Mouse (Mus musculus): ENCODE measurements around the gene Pex14. TPM values are rescaled to one million over a fixed set of nuclear protein-coding genes. Genes with fewer than 3 reads are reported as not detected.

Gene Pex14
- total and polyA plus RNA-seq, 3 experiments, result 20.1 to 23.7 (median 21.2) TPM

DNA sequence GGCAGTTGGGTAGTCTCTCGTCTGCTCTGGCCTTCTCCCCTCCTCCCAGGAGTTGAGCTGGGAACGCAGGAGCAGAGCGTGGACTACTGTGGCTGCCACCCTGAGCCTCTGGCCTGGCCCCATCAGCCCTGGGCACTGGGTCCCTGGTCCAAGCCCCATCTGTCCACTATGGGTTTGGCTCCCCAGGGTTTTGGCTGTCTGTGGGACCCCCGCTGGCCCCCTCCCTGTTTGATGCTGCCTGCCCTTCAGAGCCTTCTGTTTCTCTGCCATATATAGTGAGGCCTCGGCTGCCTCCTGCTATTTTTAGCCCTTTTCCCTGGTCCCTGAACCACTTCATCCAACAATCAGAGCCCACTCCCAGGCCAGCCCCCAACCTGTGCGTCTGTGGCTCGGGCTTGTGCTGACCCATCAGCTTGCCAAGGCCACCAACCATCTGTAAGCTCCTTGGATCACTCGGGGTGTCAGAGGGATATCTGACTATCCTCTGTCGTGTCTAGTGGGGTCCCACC is 168.9 kb downstream of the Pex14 start:
- Histone ChIP-seq H3K9ac (ENCODE audit: low read depth, low read length) (no peak overlapping the region), H3K4me3 (no peak overlapping the region), H3K27me3 (ENCODE audit: control insufficient read depth, insufficient read depth, low read length) (no peaks in the 10 kb centered on the region), H3K36me3 (ENCODE audit: control insufficient read depth, insufficient read depth, low read length) (no peaks in the 10 kb centered on the region), H3K79me2 (replicated peaks; ENCODE audit: control insufficient read depth, insufficient read depth, low read length) (0 out of 2 replicates have a peak, but pooled peaks cover 1% of the 10 kb centered on the region), H3K27ac (no peak overlapping the region; the same call in 1 of the 2 replicates), H3K4me1 (ENCODE audit: control insufficient read depth, insufficient read depth, low read length) (peaks cover 21% of the 10 kb centered on the region)
- WGBS, result 56% methylated on average over 9 of the region's 9 CpGs
- TF ChIP-seq EP300 (IDR thresholded peaks at IDR 0.05; ENCODE audit: insufficient read depth, low read depth, low read length), result no peak
- no peak for TF ChIP-seq CTCF (IDR thresholded peaks at IDR 0.05)
- TF ChIP-seq POLR2A (IDR thresholded peaks at IDR 0.05; ENCODE audit: insufficient read depth, low read depth, low read length), result no peak
- no peak for DNase-seq
- intact Hi-C loops (cut with DNase I), result no loop called here

GRCm38 (mm10) chr4:148928876-148929275 is 170.8 kb downstream of the Pex14 start:
- Histone ChIP-seq H3K9ac (ENCODE audit: low read depth, low read length) (no peak overlapping the region), H3K27ac (no peak overlapping the region), H3K79me2 (replicated peaks; ENCODE audit: control insufficient read depth, insufficient read depth, low read length) (0 out of 2 replicates have a peak, but pooled peaks cover 1% of the 10 kb centered on the region), H3K4me3 (no peak overlapping the region), H3K4me1 (ENCODE audit: control insufficient read depth, insufficient read depth, low read length) (peaks cover 23% of the 10 kb centered on the region), H3K36me3 (ENCODE audit: control insufficient read depth, insufficient read depth, low read length) (no peaks in the 10 kb centered on the region), H3K27me3 (ENCODE audit: control insufficient read depth, insufficient read depth, low read length) (no peaks in the 10 kb centered on the region)
- DNase-seq, result no peak
- intact Hi-C loops (cut with DNase I), result no loop called here
- no peak for TF ChIP-seq EP300 (IDR thresholded peaks at IDR 0.05; ENCODE audit: insufficient read depth, low read depth, low read length)
- TF ChIP-seq POLR2A (IDR thresholded peaks at IDR 0.05; ENCODE audit: insufficient read depth, low read depth, low read length), result no peak
- WGBS, result 91% methylated on average over 16 of the region's 16 CpGs

GRCm38 (mm10) chr4:148928316-148928715 is 171.4 kb downstream of the Pex14 start:
- Histone ChIP-seq H3K4me3 (no peak overlapping the region), H3K36me3 (ENCODE audit: control insufficient read depth, insufficient read depth, low read length) (no peaks in the 10 kb centered on the region), H3K4me1 (ENCODE audit: control insufficient read depth, insufficient read depth, low read length) (peaks cover 23% of the 10 kb centered on the region), H3K27ac (no peak overlapping the region), H3K79me2 (replicated peaks; ENCODE audit: control insufficient read depth, insufficient read depth, low read length) (0 out of 2 replicates have a peak, but pooled peaks cover 1% of the 10 kb centered on the region), H3K27me3 (ENCODE audit: control insufficient read depth, insufficient read depth, low read length) (no peaks in the 10 kb centered on the region), H3K9ac (ENCODE audit: low read depth, low read length) (peak overlapping the region; percentile 15; the same call in 1 of the 2 replicates)
- DNase-seq, result peak in 1 of 2 experiments; percentile 60
- TF ChIP-seq CTCF (IDR thresholded peaks at IDR 0.05), result no peak
- TF ChIP-seq EP300 (IDR thresholded peaks at IDR 0.05; ENCODE audit: insufficient read depth, low read depth, low read length), result 0 out of 2 replicates have a peak, but pooled peaks have one; percentile 35
- intact Hi-C loops (cut with DNase I), result no loop called here
- 12% methylated on average over 9 of the region's 9 CpGs for WGBS

DNA sequence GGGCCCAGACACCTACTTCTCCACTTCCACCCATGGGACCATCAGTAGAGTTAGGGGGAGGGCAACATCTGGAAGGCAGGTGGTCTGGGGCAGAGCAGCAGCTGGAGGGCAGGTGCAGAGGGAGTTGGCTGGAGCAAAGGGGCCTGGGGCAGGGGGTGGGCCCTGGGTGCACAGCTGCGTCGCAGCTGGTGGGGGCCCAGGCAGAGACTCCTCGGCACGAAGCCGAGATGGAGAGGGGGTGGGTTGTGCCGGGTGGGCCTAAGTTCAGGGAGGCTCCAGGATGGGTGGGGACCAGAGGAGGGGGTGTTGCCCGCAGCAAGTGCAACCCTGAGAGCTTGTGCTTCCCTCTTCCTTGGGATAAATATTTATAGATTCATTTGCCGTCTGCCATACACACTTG is 173.2 kb downstream of the Pex14 start:
- WGBS, result 21% methylated on average over 8 of the region's 8 CpGs
- H3K27me3 ChIP-seq (ENCODE audit: control insufficient read depth, insufficient read depth, low read length), result no peaks in the 10 kb centered on the region
- TF ChIP-seq EP300 (IDR thresholded peaks at IDR 0.05; ENCODE audit: insufficient read depth, low read depth, low read length) (no peak), CTCF (IDR thresholded peaks at IDR 0.05) (no peak), POLR2A (IDR thresholded peaks at IDR 0.05; ENCODE audit: insufficient read depth, low read depth, low read length) (no peak)
- no peak overlapping the region for H3K27ac ChIP-seq
- H3K9ac ChIP-seq (ENCODE audit: low read depth, low read length), result no peak overlapping the region
- H3K79me2 ChIP-seq (replicated peaks; ENCODE audit: control insufficient read depth, insufficient read depth, low read length), result 0 out of 2 replicates have a peak, but pooled peaks cover 1% of the 10 kb centered on the region
- H3K4me3 ChIP-seq, result no peak overlapping the region
- DNase-seq, result no peak
- peaks cover 23% of the 10 kb centered on the region for H3K4me1 ChIP-seq (ENCODE audit: control insufficient read depth, insufficient read depth, low read length)
- intact Hi-C loops (cut with DNase I), result no loop called here
- no peaks in the 10 kb centered on the region for H3K36me3 ChIP-seq (ENCODE audit: control insufficient read depth, insufficient read depth, low read length)

- H3K79me2 ChIP-seq (replicated peaks; ENCODE audit: control insufficient read depth, insufficient read depth, low read length), result 0 out of 2 replicates have a peak, but pooled peaks cover 1% of the 10 kb centered on the region
- no peak overlapping the region for H3K9ac ChIP-seq (ENCODE audit: low read depth, low read length)
- no peak overlapping the region for H3K4me3 ChIP-seq
- intact Hi-C loops (cut with DNase I), result no loop called here
- 33% methylated on average over 18 of the region's 18 CpGs for WGBS
- no peaks in the 10 kb centered on the region for H3K36me3 ChIP-seq (ENCODE audit: control insufficient read depth, insufficient read depth, low read length)
- no peak for DNase-seq
- TF ChIP-seq EP300 (IDR thresholded peaks at IDR 0.05; ENCODE audit: insufficient read depth, low read depth, low read length) (no peak), POLR2A (IDR thresholded peaks at IDR 0.05; ENCODE audit: insufficient read depth, low read depth, low read length) (no peak), CTCF (IDR thresholded peaks at IDR 0.05) (no peak)
- no peaks in the 10 kb centered on the region for H3K27me3 ChIP-seq (ENCODE audit: control insufficient read depth, insufficient read depth, low read length)
- H3K27ac ChIP-seq, result no peak overlapping the region
- H3K4me1 ChIP-seq (ENCODE audit: control insufficient read depth, insufficient read depth, low read length), result peaks cover 22% of the 10 kb centered on the region
Observed at GRCm38 (mm10) chr4:148925589-148926359, 173.9 kb downstream of the Pex14 start.

- intact Hi-C loops (cut with DNase I), result no loop called here
- no peak for DNase-seq
- Histone ChIP-seq H3K4me3 (no peak overlapping the region), H3K27me3 (ENCODE audit: control insufficient read depth, insufficient read depth, low read length) (no peaks in the 10 kb centered on the region), H3K27ac (no peak overlapping the region), H3K4me1 (ENCODE audit: control insufficient read depth, insufficient read depth, low read length) (peaks cover 19% of the 10 kb centered on the region), H3K36me3 (ENCODE audit: control insufficient read depth, insufficient read depth, low read length) (no peaks in the 10 kb centered on the region), H3K9ac (ENCODE audit: low read depth, low read length) (no peak overlapping the region), H3K79me2 (replicated peaks; ENCODE audit: control insufficient read depth, insufficient read depth, low read length) (0 out of 2 replicates have a peak, but pooled peaks cover 1% of the 10 kb centered on the region)
- TF ChIP-seq POLR2A (IDR thresholded peaks at IDR 0.05; ENCODE audit: insufficient read depth, low read depth, low read length), result no peak
- TF ChIP-seq EP300 (IDR thresholded peaks at IDR 0.05; ENCODE audit: insufficient read depth, low read depth, low read length), result no peak
- no peak for TF ChIP-seq CTCF (IDR thresholded peaks at IDR 0.05)
- 48% methylated on average over 8 of the region's 8 CpGs for WGBS
Observed at GRCm38 (mm10) chr4:148923976-148924375, 175.7 kb downstream of the Pex14 start.

All from heart, adult 2 months (tissue).